Mouse (Mus musculus) kidney, adult 2 months (tissue): ENCODE results near the gene Mbd3l1.

ENCODE experiments used
- CTCF ChIP-seq: fragments of 200-500 bp; conservative IDR thresholded peaks from 2 replicates; pipeline ENCODE4 v1.5.1; 2011; ENCODE audit warnings: low read depth, mild to moderate bottlenecking, control low read depth, low read length, moderate library complexity, mixed read lengths; ENCODE audit not compliant: insufficient read depth, insufficient read length
- POLR2A ChIP-seq: fragments of 200-500 bp; IDR thresholded peaks from one replicate; pipeline ENCODE4 v1.6.1; 2011; ENCODE audit warnings: low read depth, low read length, control low read depth

GRCm38 (mm10) chr9:18431687-18432086 is 46.5 kb upstream of the Mbd3l1 start:
- TF ChIP-seq CTCF (no peak), POLR2A (no peak)
